Mouse (Mus musculus): ENCODE data around the gene Anxa3.

Gene Anxa3

DNA sequence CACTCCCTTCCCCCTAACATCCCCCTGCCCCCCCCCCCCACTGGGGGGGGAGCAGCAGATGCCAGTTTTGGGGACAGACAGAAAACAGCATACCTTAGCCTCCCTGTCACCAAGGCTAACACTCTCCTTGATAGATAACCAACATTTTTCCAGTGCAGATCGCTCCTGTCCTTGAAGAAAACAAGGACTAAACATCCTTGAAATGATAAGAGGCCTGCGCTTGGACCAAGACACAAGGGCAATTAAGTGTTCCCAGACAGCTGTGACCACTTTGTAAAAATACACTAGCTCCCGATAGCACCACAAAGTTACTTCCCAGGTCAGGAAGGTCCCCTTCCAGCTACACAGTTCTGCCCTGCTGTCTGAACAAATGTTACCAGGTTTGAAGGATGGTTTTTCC is 55.2 kb downstream of the Anxa3 start:
- DNase-seq: no peak

DNA sequence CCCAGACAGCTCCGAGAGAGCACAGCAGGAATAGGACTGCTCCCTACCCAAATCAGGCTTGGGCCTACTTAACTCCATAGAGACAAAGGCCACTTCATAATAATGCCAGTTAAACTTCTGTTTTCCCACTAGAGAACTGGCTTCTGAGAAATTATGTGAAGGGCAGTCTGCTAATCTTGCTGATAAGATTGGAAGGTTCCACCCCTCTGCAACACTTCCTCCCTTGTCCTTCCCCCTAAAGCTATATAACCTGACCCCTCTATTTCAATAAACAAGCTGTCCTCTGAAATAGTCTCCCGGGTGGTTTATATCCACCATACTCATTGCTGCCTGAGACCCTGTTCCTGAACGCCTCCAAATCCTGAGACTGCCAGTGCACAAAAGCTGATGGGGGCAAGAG is 56.1 kb downstream of the Anxa3 start:
- DNase-seq: no peak

DNA sequence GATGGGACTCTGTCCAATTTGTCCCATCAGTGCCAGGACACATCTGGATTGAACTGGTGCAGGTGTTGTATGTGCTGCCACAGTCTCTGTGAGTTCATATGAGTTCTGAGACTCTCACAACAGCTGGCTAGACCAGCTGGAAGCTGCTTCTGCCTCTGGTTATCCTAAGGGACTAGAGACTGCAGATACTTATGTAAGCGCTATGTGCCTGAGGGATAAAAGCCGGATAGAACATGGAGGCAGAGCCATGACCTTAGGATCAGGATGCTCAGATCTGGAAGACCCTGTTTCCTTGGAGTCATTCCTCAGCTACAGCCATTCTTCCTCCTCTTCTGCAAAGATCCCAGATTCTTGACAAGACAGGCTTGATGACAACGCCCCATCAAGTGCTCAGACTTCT is 60.3 kb downstream of the Anxa3 start:
- no peak for DNase-seq

DNA sequence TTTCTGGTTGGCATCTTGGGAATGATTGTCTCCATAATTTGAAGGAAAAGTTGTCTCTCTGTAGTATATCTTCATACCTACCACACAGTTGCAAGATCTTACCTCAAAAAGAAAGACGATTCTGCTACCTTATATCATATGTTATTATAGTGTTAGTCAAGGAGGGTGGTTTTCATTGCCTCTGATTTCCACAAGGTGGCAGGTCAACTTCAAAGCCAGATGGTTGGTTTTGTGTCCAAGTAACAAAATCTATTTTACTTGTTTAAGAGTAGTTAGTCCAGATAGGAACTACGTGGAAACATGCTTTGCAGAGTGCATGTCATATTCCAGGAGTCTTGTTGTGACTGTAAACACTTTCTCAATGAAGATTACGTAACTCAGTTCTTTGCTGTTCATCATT is 61.2 kb downstream of the Anxa3 start:
- DNase-seq: no peak

DNA sequence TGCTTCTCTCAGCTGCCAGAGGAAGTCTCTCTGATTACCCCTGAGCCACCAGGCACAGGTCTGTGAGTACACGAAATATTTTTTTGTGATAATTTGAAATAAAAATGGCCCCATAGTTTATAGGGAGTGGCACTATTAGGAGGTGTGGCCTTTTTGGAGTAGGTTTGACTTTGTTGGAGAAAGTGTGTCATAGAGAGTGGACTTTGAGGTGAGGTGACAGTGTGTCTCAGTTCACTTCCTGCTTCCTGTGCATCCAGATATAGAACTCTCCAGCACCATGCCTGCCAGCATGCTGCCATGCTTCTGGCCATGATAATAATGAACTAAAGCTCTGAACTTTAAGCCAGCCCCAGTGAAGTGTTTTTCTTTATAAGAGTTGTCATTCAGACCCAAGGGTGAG is 66.8 kb downstream of the Anxa3 start:
- no peak for DNase-seq

DNA sequence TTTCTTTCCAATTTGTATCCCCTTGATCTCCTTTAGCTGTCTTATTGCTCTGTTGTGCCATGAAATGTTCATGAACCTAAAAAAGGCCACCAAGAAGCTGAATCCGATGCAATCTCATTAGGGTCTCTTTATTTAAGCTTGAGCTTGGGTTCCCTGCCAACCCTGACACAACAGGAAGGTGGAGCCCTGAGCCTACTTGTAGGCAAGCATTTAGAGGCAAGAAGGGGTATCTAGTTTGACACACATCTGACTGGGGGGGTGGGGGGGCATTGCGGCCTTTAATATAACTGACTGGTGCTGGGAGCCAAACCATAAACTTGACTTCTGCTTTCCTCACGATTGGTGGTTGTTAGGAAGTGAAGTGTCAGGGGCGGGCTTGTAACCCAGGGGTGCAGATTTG is 74.0 kb downstream of the Anxa3 start:
- DNase-seq: no peak

DNA sequence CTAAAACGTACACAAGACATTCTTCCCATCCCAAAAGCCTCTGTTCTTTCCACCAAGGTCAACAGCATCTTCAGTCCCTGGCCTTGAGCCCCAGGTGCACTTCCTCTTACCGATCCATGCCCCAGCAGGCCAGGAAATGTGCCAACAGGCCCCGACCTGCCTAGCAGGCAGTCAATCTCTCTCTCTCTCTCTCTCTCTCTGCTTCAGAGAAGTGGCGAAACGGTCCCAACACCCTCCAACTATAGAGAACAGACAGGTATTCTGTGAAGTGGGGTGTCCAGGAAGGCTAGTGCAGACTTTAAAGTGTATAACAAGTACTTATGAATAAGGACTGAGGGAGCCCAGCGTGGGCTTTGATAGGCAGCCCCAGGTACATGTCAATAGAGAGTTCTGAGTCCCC is 75.8 kb downstream of the Anxa3 start:
- DNase-seq: no peak

DNA sequence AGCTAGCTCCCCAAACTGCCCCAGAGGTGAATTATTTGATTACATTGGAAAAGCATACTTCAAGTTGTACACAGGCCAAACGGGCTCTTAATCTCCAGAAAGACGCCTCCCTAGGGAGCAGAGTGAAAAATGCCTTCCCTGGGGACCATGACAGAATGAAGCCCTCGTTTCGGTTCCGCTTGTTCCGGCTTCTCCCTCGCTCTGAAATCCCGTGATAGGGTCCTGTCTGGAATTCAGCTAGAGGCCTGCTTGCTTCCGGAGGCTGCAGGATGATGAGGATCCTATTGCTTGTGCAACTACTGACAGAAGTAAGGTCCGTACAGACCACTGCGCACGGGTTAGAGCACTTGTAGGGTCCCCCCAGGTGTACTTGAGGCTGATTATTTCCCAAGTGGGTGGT is 77.9 kb downstream of the Anxa3 start:
- DNase-seq: peak; percentile 21

DNA sequence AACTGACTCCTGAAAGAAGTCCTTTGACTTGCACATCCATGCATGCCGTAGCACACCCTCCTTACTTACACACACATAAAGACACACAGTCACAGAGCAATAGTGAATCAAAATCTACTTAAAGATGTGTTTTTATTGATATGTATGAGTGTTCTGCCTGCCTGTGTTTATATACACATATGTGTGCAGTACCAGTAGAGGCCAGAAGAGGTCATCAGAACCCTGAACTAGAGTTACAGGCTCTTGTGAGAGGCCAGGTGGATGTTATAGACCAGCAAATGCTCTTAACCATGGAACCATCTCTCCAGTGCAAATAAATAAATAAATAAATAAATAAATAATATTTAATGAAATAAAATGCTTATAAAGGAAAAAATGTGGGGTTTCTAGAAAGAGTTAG is 85.0 kb downstream of the Anxa3 start:
- peak; percentile 23 for DNase-seq

DNA sequence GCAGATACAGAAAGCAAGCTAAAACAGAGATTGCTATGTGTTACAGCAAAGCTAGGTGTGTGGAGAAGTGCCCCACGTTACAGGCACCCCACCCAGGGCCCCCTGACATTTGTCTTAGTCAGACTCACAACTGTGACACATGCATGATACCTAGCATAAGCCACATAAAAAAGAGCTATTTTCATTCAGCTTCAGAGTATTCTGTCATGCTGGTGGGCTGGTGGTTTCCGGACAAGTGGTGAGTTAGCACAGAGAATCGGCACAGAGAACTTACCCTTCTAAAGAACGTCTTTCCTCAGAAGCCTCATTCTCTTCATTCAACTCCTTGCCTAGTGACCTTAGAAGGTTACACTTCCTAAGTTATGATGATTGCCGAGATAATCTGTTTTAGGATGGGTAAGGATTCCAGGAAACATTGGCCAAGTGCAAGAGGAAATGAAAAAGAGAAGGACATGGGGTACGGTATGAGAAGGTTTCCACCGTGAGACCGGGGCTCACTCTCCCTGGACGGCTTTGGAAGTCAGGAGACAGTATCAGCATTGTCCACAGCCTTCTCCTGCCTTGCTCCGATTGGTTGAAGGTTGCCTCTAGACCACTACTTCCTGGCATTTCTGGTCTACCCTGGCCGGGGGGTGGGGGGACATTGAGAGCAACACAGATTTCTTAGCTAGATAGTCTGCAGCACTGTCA is 85.9 kb downstream of the Anxa3 start:
- no peak for DNase-seq

DNA sequence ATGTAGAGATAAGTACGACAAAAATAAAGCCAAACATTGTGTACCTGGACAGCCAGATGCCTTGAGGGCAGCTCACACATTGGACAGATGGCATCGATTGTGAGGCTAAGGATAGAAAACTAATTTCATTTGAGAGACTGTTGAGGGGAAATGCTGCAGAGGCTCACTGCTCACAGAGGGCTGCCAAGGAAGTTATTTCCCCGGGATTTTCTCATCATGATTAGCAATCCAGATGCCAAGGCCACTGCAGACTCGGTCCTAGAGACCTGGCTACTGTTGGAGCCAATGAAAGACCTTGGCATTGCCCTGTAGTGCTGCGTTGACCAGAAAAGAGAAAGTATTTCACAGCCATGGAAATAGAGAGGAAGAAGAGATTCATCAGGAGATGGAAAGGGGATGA is 87.1 kb downstream of the Anxa3 start:
- no peak for DNase-seq

DNA sequence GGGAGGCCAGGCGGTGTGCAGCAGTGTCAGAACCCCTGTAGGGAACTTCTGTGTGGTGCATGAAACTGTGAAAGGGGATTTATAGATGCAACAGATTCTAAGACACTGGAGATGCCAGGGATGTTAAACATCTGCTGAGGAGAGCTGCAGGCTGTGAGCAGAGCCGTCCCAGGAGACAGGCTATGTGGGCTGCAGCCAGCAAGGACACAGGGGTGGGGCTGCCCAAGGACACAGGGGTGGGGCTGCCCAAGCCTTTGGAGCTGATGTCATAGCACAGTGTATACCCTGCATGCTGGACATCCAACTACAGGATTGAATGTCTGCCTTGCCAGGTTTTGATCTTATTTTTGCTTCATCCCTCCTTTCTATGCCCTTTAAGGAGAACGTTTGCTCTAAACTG is 88.0 kb downstream of the Anxa3 start:
- no peak for DNase-seq

DNA sequence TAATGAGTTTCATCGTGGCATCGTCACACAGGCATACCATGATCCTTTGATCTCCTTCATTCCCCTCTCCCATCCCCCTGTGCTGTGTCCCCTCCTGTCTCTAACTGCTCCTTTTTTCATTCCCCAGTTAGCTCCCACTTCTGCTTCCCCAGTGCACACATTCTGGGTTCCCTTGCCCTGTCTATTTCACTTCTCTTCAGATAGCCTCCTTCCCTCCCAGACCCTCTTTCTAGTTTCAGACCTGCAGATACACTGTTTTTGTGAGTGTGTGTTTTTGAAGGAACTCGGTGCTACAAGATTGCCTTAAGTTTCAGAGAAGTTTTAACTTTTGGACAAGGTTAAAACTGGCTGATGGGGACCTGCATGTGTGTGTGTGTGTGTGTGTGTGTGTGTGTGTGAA is 88.5 kb downstream of the Anxa3 start:
- DNase-seq: no peak

DNA sequence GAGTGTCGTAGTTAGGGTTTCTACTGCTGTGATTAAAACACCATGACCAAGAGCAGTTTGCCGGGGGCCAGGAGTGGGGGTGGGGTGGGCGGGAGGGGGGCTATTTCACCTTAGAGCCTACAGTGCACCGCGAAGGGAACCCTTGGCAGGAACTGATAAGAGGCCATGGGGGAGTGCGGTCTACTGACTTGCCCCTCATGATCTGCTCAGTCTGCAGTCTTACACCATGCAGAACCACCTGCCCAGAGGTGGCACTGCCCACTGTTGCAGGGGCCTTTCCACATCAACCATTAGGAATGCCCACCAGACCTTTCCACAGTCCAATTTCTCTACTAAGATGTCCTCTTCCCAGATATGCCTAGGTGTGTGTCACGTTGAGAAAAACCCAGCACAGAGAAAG is 92.1 kb downstream of the Anxa3 start:
- no peak for DNase-seq

DNA sequence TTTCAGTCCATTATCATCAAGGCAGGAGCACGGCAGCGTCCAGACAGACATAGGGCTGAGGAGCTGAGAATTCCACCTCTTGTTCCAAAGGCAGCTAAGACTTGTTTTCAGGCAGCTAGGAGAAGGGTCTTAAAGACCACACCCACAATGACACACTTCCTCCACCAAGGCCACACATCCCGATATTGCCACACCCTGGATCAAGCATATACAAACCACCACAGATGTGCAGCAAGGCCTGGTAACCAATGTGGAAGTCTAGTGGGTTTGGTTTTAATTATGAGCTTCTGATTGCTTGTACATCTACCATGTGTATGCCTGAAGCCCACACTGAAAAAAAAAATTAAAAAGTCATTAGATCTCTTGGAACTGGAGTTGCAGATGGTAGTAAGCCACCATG is 95.3 kb downstream of the Anxa3 start:
- DNase-seq: no peak

DNA sequence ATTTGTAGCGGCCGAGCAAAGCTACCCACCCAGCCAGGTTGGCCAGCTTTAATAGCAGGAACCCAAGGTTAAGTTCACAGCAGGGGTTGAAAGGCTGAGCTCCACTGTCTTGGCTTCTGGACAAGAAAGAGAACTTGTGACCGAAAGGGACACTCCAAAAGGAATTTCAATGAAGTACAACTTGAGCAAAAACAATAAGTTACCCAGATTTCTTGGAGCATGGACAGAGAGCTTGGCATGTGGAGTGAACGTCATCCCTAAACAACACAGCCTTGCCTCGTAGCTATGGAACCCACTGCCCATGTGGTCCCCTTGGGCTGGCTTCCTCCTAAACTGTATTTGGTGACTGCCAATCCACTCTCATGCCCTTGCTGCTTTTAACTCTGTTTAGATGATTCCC is 97.2 kb downstream of the Anxa3 start:
- DNase-seq: no peak
